Mouse (Mus musculus) MEL (cell line): Measurements from ENCODE around the gene Galp.
"Not testable (repeated sequence)": the region's sequence is repeated elsewhere in the genome, so short reads cannot be mapped to it uniquely, and the experiment has no call there.

ENCODE experiments used
- CHD2 ChIP-seq: IDR thresholded peaks from 2 replicates; pipeline ENCODE4 v1.6.1; 2011; ENCODE audit warnings: low read length, improper control_type of control experiment
- RAD21 ChIP-seq: IDR thresholded peaks from 2 replicates; pipeline ENCODE4 v1.6.1; 2011; ENCODE audit warnings: mild to moderate bottlenecking, low read depth, low read length, improper control_type of control experiment
- RCOR1 ChIP-seq: IDR thresholded peaks from 2 replicates; pipeline ENCODE4 v1.6.1; 2012; ENCODE audit warnings: low read depth, mild to moderate bottlenecking, inconsistent platforms, low read length, improper control_type of control experiment

DNA sequence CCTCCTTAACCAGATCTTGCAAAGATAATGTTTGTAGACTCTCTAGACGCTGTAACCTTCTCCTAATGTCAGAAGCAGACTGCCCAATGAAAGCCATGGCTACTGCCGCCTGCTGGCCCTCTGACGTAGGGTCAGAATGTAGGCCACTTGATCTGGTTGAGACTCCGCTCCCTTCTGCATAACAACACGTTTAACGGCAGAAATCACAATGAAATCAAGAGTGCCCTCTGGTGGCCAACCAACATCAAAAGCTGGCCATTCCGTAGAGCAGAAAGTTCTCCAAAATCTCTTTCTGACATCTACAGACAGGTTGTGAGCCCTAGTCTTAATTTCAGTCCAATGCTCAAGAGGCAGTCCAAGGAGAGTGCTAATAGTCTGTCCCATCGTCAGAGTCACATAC lies 31.6 kb downstream of the Galp start:
- TF ChIP-seq RAD21, RCOR1, CHD2: not testable (repeated sequence)
